Mouse (Mus musculus): ENCODE data around the gene Trio.

Trio gene

GRCm38 (mm10) chr15:27871260-27871659, 154.4 kb downstream of the Trio start:
- DNase-seq = no peak

- DNase-seq = no peak
Measured at GRCm38 (mm10) chr15:27869001-27869400, 156.6 kb downstream of the Trio start.

GRCm38 (mm10) chr15:27867831-27868230, 157.8 kb downstream of the Trio start:
- DNase-seq = no peak

DNA sequence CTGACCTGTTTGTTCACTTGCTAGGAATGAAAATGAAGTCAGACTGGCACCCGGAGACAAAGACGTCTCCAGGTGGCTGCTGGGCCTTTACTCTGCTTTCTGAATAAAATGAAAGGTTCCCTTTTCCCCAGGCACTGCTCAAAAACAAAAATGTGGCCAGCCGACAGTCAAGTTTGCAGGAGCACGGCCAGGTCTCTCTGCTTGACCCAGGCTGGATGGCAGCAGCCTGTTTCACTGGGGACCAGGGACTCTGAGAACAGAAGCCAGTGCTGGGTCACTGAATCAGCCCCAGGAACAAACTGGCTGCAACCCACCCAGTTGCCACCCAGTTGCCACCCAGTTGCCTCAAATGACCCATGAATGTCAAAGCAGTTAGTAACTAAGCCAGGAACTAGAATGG, 159.2 kb downstream of the Trio start:
- no peak for DNase-seq

DNA sequence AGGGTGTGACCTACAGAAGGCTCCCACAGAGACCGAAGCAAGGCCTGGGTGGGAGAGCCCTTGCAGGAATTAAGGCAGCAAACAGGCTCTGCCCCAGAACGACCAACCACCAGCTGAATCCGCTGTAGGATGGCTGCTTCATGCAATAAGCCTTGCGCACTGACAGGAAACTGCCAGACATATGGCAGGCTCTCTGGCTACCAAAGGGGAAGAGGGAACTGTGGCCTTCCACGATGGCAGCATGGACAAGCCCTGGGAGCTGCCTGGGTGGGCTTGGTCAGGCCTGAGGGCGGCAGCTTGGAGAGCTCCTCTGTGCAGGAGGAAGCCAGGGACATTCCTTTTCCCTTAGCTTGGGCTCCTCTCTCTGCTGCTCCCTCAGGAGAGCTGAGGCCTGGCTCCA, 159.6 kb downstream of the Trio start:
- DNase-seq = no peak

DNA sequence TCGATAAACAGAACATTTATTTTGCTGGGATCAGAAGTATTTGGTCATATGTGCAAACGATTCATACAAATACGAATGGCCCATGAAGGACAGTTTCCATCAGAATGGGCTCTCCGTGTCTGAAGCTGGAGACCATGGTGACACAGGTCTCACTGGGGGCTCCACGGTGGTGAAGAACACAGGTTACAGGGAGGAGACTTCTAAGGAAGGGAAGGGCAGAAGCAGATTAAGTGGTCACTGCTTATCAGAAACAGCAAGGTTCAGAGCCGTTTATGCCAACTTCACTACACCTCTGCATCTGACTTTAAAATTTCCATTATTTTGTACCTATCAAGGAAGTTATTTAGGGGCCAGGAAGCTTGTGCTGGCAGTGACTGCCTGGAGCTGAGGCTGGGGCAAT, 161.3 kb downstream of the Trio start:
- DNase-seq = no peak

DNA sequence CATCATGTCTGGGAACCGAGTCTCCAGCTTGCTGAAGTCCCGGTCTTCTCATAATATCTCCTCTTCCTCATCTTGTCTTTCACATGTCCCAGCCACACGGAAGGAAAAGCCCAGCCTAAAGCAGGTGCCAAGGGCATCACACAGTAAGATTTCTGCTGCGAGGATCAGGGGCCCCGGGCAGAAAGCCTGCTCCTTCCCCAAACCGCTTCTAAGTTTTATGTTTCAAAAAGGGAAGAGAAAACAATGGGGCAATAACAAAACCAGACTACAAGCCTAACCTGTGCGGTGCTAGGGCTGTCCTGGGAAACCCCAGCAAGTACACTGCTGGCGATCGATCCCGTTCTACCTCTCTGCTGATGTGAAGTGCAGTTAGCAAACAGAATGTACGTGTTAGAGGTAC, 162.7 kb downstream of the Trio start:
- no peak for DNase-seq

DNA sequence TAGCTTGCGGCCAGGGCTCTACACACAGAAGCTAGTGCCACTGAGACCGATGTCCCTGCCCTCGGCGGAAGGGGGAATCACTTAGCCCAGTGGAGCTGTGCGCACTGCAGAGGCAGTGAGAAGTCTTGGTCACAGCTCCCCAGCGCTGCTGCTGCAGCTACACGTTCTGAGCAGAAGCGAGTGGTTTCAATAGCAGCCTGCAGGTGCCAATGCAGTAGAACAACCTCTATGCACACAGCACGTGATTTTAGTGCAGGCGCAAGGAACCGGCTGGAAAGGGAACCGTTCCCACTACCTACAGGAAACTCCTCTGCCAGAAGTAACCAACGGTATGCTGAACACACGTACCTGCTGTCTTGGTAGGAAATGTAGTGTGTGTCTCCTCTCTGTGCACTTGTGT, 165.2 kb downstream of the Trio start:
- DNase-seq = no peak

DNA sequence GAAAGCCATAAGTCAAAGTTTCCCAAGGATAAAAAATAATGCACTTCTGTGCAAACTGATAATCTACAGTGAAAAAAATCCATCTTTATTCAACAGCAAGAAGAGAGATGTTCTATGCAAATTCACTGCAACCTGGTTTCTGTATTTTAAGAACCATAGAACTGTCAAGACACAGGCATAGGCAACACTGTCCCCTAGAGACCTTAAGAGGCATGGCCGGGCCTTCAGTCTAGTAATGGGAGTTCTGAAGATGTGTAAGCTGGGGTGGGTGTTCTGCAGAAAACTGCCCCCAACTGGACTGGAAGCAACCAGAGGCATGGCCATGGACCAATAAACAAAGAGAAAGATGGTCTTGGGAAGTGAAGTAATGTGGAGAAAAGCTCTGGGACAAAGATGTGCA, 166.1 kb downstream of the Trio start:
- DNase-seq = peak; percentile 65

DNA sequence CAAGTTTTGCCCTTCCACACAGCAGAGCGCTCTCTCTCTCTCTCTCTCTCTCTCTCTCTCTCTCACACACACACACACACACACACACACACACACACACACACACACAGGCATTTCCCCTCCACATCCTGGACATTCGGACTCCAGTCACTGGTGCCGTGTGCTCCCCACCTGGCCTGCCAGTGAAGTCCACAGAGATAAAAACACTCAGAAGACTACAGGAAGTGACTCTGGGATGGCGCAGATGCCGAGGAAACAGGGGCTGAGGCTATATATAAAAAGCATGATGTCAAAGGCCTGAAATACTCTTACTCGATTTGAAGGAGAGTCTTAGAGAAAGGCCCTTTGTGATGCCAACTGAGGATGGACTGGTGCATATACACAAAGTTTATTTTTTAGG, 166.5 kb downstream of the Trio start:
- DNase-seq = no peak

- no peak for DNase-seq
Measured at GRCm38 (mm10) chr15:27858179-27858819, 167.3 kb downstream of the Trio start.

DNA sequence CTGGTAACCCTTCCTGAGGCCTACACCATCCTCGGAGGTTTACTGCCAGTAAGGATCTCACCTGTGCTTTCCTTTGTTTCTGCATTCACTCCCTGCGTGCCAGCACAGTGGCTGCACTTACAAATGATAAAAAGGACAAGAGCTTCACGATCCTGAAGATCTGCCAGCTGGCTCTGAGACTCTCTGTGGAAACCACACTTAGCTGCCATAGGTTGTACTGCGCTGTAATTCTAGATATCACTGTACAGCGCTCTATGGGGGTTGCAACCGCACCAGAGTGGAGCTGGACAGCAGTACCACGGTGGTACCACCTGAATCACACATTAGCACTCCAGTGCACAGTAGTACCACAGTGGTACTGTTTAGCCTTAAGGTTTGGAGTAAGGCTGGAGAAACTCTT, 168.4 kb downstream of the Trio start:
- no peak for DNase-seq

GRCm38 (mm10) chr15:27856050-27856787, 169.4 kb downstream of the Trio start:
- DNase-seq = peak; percentile 38

- DNase-seq = no peak
Measured at GRCm38 (mm10) chr15:27851312-27851711, 174.3 kb downstream of the Trio start.

DNA sequence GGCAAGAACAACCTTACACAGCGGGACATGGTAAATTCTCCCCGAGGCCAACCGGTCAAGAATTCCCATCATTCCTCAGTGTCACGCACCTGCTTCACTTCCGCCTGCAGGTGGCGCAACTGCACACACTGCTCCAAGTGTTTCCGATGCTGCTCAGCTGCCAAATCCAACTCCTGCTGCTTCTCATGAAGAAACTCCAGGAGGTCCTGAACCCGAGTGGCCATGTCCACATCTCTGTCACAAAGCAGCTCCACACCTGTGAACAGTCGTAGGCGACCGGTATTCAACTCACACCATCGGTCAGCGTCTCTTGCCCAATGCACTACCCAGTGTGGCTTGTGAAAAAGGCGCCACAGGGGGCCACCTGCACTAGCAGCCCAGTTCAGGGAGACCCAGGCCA, 174.7 kb downstream of the Trio start:
- peak; percentile 46 for DNase-seq

GRCm38 (mm10) chr15:27849910-27850309, 175.7 kb downstream of the Trio start:
- no peak for DNase-seq

DNA sequence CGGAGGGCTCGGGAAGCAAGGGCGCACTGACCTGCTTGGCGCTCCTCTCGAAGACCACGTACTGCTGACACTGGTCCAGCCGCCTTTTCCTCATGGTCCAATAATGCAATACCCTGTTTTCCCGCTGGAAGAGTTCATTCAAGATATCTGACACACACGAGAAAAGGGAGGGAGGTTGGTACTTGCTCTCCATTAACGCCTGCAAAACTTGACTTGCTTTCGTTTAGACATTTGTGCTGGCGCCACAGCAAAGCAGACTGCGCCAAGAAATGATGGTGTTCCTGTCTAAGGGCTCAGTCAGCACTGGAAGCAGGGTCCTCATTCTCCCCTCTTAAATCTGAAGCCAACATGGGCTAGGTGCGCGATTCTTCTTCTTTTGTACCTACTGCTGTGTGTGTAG, 184.0 kb downstream of the Trio start:
- no peak for DNase-seq

GRCm38 (mm10) chr15:27840579-27840978, 185.1 kb downstream of the Trio start:
- DNase-seq = no peak

DNA sequence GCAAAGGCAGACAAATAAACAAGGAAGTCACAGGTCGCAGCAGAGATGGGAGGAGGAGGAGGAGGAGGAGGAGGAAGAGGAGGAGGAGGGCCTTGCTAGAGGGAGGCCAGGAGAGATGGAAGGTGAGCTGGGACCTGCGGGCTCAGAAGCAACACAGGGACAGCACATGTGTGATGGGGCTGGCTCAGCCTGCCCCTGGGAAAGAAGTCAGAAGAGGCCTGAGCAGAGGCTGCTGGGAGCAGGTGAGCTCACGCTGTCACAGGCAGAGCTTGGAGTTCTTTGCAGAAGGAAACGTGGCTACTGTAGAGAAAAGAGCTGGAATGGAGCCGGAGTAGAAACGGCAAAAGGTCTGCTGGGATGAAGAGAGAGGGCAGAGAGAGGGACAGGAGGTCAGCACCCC, 185.5 kb downstream of the Trio start:
- no peak for DNase-seq

GRCm38 (mm10) chr15:27831646-27832045, 194.0 kb downstream of the Trio start:
- DNase-seq = no peak

DNA sequence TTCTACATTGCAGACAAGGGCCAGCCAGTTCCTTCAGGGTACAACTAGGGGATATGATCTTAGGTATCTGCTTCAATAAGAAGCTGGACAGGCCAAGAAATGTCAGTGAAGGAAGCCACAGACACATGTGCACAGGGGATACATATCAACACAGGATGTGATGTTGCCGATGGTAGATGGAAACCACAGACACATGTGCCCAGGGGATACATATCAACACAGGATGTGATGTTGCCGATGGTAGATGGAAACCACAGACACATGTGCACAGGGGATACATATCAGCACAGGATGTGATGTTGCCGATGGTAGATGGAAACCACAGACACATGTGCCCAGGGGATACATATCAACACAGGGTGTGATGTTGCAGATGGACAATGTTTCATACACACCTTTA, 197.8 kb downstream of the Trio start:
- DNase-seq = peak; percentile 32

DNA sequence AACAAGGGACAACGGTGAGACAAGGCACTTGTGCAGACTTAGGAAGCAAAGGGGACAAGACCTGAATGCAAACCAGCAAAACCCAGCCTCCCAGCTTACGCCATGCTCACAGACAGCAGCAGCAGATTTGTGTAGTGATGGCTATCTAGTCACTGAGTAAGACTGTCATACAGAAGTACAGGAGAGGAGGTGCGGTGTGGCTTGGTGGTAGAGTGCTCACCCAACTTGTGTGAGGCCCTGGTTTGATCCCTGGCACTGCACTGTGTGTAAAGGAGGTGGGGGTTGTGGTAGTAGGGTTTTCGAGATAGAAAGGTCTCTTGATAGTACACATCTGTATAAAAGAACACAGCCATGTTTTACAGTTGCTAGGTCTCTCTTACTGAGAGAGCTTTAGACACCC, 198.8 kb downstream of the Trio start:
- DNase-seq = peak; percentile 39

GRCm38 (mm10) chr15:27826048-27826637, 199.5 kb downstream of the Trio start:
- DNase-seq = peak; percentile 31

GRCm38 (mm10) chr15:27825390-27825789, 200.3 kb downstream of the Trio start:
- no peak for DNase-seq
